Mouse (Mus musculus) limb, embryonic 13.5 days (tissue): ENCODE results near the gene Spp2. TPM values are rescaled to one million over a fixed set of nuclear protein-coding genes. Genes with fewer than 3 reads are reported as not detected.

Experiments
- ATAC-seq: fragments of 200-750 bp; cut with Nextera tagmentation; 2 replicates; pipeline ENCODE4 v1.8.0; 2017; ENCODE audit warnings: low read depth, moderate number of reproducible peaks, moderate TSS enrichment; ENCODE audit not compliant: low FRiP score
- H3K27ac ChIP-seq: fragments of 300-500 bp; sonication (generic); 2 replicates; pipeline ENCODE4 v1.5.1; 2015; ENCODE audit warnings: inconsistent platforms, mild to moderate bottlenecking, moderate library complexity
- H3K27me3 ChIP-seq: fragments of 300-500 bp; sonication (generic); 2 replicates; pipeline ENCODE4 v1.6.1; 2015; ENCODE audit warnings: mild to moderate bottlenecking, inconsistent platforms
- H3K36me3 ChIP-seq: fragments of 300-500 bp; sonication (generic); 2 replicates; pipeline ENCODE4 v1.6.1; 2015; ENCODE audit warnings: inconsistent platforms, mild to moderate bottlenecking, moderate library complexity
- H3K4me1 ChIP-seq: fragments of 300-500 bp; sonication (generic); 2 replicates; pipeline ENCODE4 v1.6.1; 2015; ENCODE audit warnings: inconsistent platforms
- H3K4me2 ChIP-seq: fragments of 300-500 bp; sonication (generic); replicated peaks from 2 replicates; pipeline ENCODE4 v1.6.1; 2015; ENCODE audit warnings: inconsistent platforms, mild to moderate bottlenecking, moderate library complexity
- H3K4me3 ChIP-seq: fragments of 300-500 bp; sonication (generic); 2 replicates; pipeline ENCODE4 v1.5.1; 2015; ENCODE audit warnings: moderate library complexity, mild to moderate bottlenecking, inconsistent platforms
- H3K9ac ChIP-seq: fragments of 300-500 bp; sonication (generic); 2 replicates; pipeline ENCODE4 v1.6.1; 2015; ENCODE audit warnings: mild to moderate bottlenecking, inconsistent platforms
- H3K9me3 ChIP-seq: fragments of 300-500 bp; sonication (generic); 2 replicates; pipeline ENCODE4 v1.6.1; 2016; ENCODE audit warnings: inconsistent platforms
- WGBS: fragments of 180-500 bp; shearing (Covaris S2); methylation state at CpG from one replicate; pipeline ENCODE4 v1.1.7; 2015; 5-methylcytosine and 5-hydroxymethylcytosine counted together
- polyA plus RNA-seq: library from polyadenylated mRNA; unstranded; fragments of >200 nt; fragmentation: Nextera tagmentation; extraction: Ambion mirVana; gene quantifications from 2 replicates; pipeline ENCODE4 v1.2.1, GENCODE M21; 2015

Spp2 gene
- 0.54 TPM in 1 of 2 replicates, not detected in the other for polyA plus RNA-seq

DNA sequence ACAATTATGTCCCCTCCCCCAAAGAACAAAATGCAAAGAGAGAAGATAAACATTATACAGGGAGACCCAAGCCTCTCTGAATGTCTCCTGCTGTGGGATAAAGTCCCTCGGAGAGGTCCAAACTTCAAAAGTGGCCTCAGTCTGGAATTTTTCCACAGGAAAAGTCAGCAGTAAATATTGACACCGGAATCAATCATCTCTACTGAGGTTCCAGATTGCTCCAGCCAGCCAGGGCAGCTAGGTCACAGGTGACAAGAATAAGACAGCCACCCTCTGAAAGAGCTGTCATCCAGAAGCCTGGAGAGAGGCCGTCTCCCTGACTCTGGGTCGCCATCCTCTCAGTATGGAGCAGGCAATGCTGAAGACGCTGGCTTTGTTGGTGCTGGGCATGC, at the start of gene Spp2:
Gene Spp2, plus strand, starts transcription at position 155 of the 392 bp plus-strand sequence.
- no peak within 1 kb of the TSS for H3K4me2 ChIP-seq
- no peak for ATAC-seq
- peaks cover 4% of the 10 kb centered on the region; the same call in 1 of the 2 replicates for H3K27me3 ChIP-seq
- no peak within 1 kb of the TSS for H3K4me3 ChIP-seq
- peaks cover 14% of the 10 kb centered on the region for H3K4me1 ChIP-seq
- H3K9ac ChIP-seq, result no peak within 1 kb of the TSS
- WGBS, result 70% methylated on average over 5 of the region's 5 CpGs
- H3K36me3 ChIP-seq, result no peaks in the 10 kb centered on the region
- no peaks in the 10 kb centered on the region for H3K9me3 ChIP-seq
- H3K27ac ChIP-seq, result no peak within 1 kb of the TSS

DNA sequence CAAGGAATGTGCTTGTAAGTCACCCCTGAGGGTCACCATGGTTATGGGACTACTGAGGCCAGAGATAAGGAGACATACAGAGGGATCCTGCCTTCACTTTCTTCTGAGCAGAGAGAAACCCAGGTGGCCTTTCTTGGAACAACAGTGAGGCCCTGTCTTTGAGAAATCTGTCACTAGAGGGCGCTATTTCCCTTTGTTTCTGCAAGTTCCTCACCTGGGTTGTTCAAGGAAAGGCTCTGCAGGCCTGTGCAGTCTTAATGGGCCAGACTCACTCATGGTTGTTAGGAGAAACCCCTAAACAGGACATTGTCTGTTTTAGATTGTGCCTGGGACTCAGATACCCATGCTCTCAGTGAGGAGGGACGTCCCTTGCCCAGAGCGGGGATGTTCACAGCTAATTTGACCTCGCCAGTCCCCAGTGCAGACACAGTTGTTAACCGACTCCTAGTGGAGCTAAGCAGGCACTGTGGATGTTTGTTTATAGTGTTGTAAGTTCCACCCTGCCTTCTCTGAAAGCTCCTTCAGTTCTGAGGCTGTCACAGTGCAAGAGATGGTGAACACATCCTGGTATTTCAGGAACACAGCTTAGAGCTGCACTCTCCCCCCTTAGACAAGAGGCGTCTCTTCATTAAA, 49.2 kb upstream of the Spp2 start:
- H3K9me3 ChIP-seq, result no peaks in the 10 kb centered on the region
- H3K9ac ChIP-seq, result no peak overlapping the region
- 35% methylated on average over 6 of the region's 6 CpGs for WGBS
- peak; percentile 89 for ATAC-seq
- no peak overlapping the region for H3K4me2 ChIP-seq
- H3K4me1 ChIP-seq, result no peaks in the 10 kb centered on the region
- no peaks in the 10 kb centered on the region for H3K36me3 ChIP-seq
- no peak overlapping the region for H3K27ac ChIP-seq
- no peak overlapping the region for H3K4me3 ChIP-seq
- H3K27me3 ChIP-seq, result no peaks in the 10 kb centered on the region

DNA sequence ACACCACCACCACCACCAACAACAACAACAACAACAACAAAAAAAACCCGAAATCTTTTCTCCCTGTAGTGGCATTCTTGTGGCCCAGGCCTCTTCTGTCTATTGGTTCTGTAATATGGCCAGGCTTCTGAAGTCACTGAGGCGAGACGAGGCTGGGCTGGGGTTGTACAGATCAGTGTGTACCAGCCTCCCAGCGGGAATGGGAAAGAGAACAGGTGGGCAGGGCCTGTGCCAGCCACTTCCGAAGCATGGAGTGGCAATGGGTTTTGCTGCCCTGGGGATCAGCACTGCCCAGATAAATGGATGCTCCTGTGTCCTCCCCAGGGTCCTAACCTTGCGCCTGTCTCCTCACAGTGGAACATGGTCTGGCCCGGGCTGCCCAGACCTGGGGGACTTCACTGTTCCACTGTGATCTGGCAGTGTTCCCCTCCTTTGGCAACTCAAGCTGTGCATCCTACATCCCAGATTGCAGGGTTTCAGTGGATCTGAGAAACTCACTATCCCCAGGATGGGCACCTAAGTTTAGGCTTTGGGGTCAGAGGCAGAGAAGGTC, 48.6 kb upstream of the Spp2 start:
- no peaks in the 10 kb centered on the region for H3K9me3 ChIP-seq
- ATAC-seq, result no peak
- no peaks in the 10 kb centered on the region for H3K36me3 ChIP-seq
- no peaks in the 10 kb centered on the region for H3K27me3 ChIP-seq
- H3K9ac ChIP-seq, result no peak overlapping the region
- 74% methylated on average over 7 of the region's 7 CpGs for WGBS
- H3K4me1 ChIP-seq, result no peaks in the 10 kb centered on the region
- no peak overlapping the region for H3K4me3 ChIP-seq
- H3K27ac ChIP-seq, result no peak overlapping the region
- H3K4me2 ChIP-seq, result no peak overlapping the region

DNA sequence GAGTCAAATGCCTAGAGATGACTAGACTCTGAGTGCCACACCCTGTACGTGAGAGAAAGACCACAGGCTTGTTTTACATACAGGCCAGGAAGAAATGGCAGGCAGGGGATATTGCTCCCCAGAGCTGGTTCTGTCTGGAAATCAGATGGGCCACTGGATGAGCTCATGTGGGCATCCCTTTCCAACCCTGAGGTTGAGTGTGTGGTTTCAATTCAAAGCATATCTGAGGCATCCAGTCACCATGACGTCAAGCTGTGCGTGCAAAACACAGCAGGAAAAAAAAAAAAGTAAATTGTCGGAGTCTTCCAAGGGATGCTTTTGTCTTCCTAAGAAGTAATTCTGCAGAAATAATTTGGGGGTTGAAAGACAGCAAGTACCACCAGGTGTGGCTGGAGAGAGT, 45.7 kb upstream of the Spp2 start:
- Histone ChIP-seq H3K27me3 (no peaks in the 10 kb centered on the region), H3K27ac (no peak overlapping the region), H3K4me2 (no peak overlapping the region), H3K36me3 (no peaks in the 10 kb centered on the region), H3K4me3 (no peak overlapping the region), H3K9ac (no peak overlapping the region), H3K9me3 (no peaks in the 10 kb centered on the region), H3K4me1 (no peaks in the 10 kb centered on the region)
- WGBS, result 75% methylated on average over 4 of the region's 4 CpGs
- ATAC-seq, result no peak

DNA sequence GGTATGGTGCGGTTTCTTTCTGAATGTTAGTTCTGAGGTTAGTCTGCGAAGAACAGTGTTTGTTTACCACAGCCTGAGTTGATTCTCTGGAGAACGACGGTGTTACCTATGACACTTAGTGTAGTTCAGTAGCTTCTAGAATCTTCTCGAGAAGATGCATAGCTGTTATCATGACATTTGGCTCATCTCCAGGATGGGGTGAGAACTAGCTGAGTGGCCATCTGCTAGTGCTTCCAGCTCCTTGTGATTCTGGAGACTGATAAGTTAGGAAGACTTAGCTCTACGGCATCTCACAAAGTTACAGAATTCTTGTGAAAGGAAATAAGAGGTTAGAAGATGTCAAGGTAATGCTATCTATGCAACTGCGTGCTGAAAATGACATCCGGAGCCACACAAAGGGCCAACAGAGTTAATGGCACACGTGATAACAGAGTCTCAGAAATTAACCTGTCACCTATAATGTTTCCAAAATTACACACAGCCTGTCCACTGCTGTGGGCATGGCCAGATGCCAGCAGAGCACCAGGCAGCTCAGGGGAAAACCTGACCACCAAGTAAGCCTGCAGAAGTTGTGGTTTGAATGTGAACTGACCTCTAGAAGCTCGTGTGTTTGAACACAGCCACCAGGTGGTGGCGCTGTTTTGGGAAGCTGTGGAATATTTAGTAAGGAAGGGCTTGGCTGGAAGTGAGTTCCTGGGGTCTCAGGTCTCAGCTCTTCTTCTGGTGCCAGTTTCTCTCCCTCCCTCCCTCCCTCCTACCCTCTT, 39.7 kb upstream of the Spp2 start:
- Histone ChIP-seq H3K4me1 (no peaks in the 10 kb centered on the region), H3K4me2 (no peak overlapping the region), H3K27ac (no peak overlapping the region), H3K27me3 (no peaks in the 10 kb centered on the region), H3K9ac (no peak overlapping the region), H3K4me3 (no peak overlapping the region), H3K36me3 (no peaks in the 10 kb centered on the region), H3K9me3 (peaks cover 5% of the 10 kb centered on the region; the same call in 1 of the 2 replicates)
- WGBS, result 79% methylated on average over 11 of the region's 11 CpGs
- no peak for ATAC-seq

DNA sequence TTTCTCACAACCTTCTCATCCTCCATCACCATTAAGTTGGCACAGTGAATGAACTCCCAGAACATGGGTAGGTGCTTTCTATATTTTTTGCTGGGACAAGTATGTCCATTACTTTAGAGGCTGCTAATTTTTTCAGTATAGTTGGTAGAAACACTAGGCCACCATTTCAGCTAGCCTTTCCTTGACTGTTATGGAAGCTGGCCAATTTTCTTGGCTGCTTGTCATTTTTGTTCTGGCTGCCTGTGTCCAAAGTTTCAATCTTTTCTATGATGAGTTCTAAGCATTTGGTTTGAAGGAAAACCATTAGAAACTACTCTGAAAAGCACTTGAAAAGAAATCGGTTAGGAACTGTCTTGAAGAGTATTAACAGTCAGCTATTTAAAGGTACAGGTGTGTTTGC, 28.3 kb upstream of the Spp2 start:
- Histone ChIP-seq H3K4me2 (no peak overlapping the region), H3K9ac (no peak overlapping the region), H3K27me3 (no peaks in the 10 kb centered on the region), H3K9me3 (0 out of 2 replicates have a peak, but pooled peaks cover 5% of the 10 kb centered on the region), H3K4me3 (no peak overlapping the region), H3K27ac (no peak overlapping the region), H3K36me3 (no peaks in the 10 kb centered on the region), H3K4me1 (no peaks in the 10 kb centered on the region)
- ATAC-seq, result no peak
- WGBS, result 88% methylated on average over 1 of the region's 1 CpGs

DNA sequence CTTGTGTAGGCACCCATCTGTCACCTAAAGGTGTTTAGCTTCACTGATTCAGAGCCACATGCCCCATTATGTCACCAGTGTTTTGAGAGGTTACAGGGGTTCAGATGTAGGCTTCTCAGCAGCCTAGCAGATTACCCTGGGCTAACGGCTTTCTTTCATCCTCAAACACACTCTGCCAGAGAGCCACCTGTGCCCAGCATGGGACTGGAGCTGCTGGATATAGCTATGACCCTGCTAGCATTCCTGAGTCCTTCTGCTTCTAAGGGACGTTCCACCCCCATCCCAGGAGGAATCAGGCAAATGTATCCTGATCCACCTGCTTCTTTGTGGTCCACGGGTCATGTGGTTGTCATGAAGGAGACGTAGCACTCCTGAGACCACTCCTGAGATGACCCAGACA, 15.1 kb upstream of the Spp2 start:
- Histone ChIP-seq H3K36me3 (no peaks in the 10 kb centered on the region), H3K4me1 (no peaks in the 10 kb centered on the region), H3K9ac (no peak overlapping the region), H3K27ac (no peak overlapping the region), H3K4me3 (no peak overlapping the region), H3K27me3 (no peaks in the 10 kb centered on the region), H3K4me2 (no peak overlapping the region), H3K9me3 (no peaks in the 10 kb centered on the region)
- no peak for ATAC-seq
- WGBS, result 63% methylated on average over 4 of the region's 4 CpGs

DNA sequence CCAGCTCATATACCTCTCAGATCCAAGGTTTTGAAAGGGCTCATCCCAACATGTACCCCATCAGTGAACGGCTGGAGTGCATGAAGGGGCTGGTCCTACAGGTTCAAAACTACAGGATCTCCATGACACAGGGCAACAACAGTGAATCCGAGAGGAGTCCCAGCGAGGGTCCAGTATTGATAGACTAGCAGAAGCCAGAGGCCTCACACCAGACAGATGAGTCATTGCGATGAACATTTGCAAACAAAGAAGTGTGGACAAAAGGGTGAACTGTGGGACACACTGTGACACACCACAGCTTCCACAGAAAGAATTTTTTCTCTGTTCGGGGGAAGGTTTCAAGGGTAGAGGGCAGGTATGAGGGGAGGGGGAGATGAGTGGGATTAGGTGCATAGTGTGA, 13.4 kb upstream of the Spp2 start:
- Histone ChIP-seq H3K4me2 (no peak overlapping the region), H3K4me3 (no peak overlapping the region), H3K36me3 (no peaks in the 10 kb centered on the region), H3K4me1 (no peaks in the 10 kb centered on the region), H3K27me3 (no peaks in the 10 kb centered on the region), H3K9me3 (no peaks in the 10 kb centered on the region), H3K27ac (no peak overlapping the region), H3K9ac (no peak overlapping the region)
- WGBS, result 90% methylated on average over 5 of the region's 5 CpGs
- no peak for ATAC-seq

DNA sequence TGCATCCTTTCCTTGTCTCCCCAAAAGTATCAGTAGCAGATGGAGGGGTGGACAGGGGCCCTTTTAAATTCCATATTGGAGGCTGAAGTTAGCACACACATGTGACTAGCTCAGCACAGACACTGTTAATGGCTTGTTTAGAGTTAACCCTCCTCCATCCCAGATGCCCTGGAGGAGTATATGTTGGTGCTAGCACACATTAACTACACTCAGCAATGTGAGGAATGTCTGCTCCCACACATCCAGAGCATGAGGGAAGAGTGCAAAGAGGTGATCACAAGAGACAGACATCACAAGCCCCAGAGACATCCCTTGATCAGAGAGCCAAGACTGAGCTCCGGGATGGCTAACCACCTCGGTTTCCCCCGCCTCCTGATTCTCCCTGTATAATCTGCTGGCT, 3.4 kb upstream of the Spp2 start:
- H3K4me2 ChIP-seq, result no peak overlapping the region
- H3K36me3 ChIP-seq, result no peaks in the 10 kb centered on the region
- 64% methylated on average over 3 of the region's 3 CpGs for WGBS
- peaks cover 4% of the 10 kb centered on the region; the same call in 1 of the 2 replicates for H3K27me3 ChIP-seq
- peaks cover 19% of the 10 kb centered on the region for H3K4me1 ChIP-seq
- ATAC-seq, result no peak
- no peak overlapping the region for H3K4me3 ChIP-seq
- H3K9ac ChIP-seq, result no peak overlapping the region
- no peaks in the 10 kb centered on the region for H3K9me3 ChIP-seq
- no peak overlapping the region for H3K27ac ChIP-seq

DNA sequence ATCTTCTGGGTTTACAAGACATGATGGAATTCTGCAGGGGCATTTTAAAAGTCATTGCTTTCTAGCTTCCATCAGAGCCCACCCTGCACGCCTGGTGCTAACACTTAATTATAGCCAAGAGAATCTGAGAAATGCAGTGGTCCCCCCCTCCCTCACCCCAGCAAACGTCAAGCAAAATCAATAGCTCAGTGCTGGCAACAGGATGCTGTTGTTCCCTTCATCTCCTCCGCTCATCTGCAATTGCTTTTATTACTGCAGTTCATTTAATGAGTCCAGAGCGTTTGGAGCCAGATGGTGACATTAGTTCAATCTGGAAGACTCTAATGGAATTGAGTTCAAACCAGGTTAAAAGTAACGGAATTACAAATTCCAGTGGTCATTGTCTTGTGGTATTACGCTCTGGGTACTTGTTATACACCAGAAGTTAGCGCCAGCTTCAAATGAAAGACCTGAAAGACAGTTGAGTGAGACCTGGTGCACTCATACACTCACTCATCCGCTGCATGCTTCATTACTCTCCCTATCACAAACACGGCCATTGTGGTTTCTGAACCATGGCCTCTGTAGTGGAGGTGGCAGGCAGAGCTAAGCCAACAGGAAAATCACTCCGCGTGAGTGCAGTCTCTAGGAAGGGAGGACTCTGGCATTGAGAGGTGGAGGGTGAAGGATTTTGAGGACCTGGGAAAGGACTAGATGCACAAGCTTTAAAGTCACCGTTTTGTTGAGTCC, 519 bp upstream of the Spp2 start:
- Histone ChIP-seq H3K4me1 (peaks cover 14% of the 10 kb centered on the region), H3K27me3 (peaks cover 4% of the 10 kb centered on the region; the same call in 1 of the 2 replicates), H3K4me2 (no peak overlapping the region), H3K36me3 (no peaks in the 10 kb centered on the region), H3K9me3 (no peaks in the 10 kb centered on the region), H3K27ac (no peak overlapping the region), H3K4me3 (no peak overlapping the region), H3K9ac (no peak overlapping the region)
- WGBS, result 45% methylated on average over 12 of the region's 12 CpGs
- ATAC-seq, result no peak

DNA sequence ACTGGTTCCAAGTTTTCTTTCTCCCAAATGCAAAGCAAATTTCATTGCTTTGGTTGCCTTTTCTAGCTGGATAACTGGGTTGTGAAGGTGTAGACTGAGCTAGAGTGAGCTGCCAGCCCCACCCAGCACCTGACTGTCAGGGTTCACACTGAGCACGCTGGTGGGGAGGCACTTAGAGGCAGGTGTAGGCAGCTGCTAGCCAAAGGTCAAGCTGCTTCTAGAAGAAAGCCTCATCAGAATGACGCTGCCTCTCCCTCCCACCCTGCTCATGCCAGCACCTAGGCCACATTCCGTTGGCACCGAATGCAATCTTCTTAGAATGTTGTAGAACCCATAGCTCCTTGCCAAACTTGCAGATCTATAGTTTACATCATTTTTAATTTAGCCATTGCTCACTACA, 1.6 kb downstream of the Spp2 start:
- Histone ChIP-seq H3K4me3 (no peak overlapping the region), H3K27me3 (peaks cover 4% of the 10 kb centered on the region; the same call in 1 of the 2 replicates), H3K4me1 (peaks cover 14% of the 10 kb centered on the region), H3K27ac (no peak overlapping the region), H3K4me2 (no peak overlapping the region), H3K9ac (no peak overlapping the region), H3K9me3 (no peaks in the 10 kb centered on the region), H3K36me3 (no peaks in the 10 kb centered on the region)
- WGBS, result 87% methylated on average over 4 of the region's 4 CpGs
- no peak for ATAC-seq

DNA sequence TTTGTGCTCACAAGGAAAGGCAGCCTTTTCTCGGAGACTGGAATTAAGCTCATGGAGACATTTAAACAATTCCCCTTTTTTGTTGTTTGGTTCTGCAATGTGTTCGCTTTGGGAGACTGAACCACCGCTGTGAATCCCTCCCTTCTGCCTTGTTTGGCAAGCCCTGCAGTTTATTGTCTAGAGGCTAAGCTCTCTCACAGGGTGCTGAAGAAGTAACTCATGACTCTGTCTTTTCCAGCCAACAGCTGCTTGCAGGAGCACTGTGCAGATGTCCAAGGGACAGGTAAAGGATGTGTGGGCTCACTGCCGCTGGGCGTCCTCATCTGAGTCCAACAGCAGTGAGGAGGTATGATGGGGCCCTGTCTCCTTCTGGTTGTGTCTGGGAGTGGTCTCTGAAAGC, 5.3 kb downstream of the Spp2 start:
- Histone ChIP-seq H3K4me2 (no peak overlapping the region), H3K27ac (no peak overlapping the region), H3K4me3 (no peak overlapping the region), H3K36me3 (no peaks in the 10 kb centered on the region), H3K27me3 (peaks cover 4% of the 10 kb centered on the region; the same call in 1 of the 2 replicates), H3K9ac (no peak overlapping the region), H3K9me3 (no peaks in the 10 kb centered on the region), H3K4me1 (no peaks in the 10 kb centered on the region)
- 71% methylated on average over 5 of the region's 5 CpGs for WGBS
- no peak for ATAC-seq
